Mouse (Mus musculus) midbrain, embryonic 11.5 days (tissue): Measurements from ENCODE around the gene Pex26. TPM values are rescaled to one million over a fixed set of nuclear protein-coding genes. Genes with fewer than 3 reads are reported as not detected.

Experiments used
- ATAC-seq: fragments of 200-750 bp; cut with Nextera tagmentation; 2 replicates; pipeline ENCODE4 v1.8.0; 2017; ENCODE audit warnings: moderate TSS enrichment, moderate library complexity; ENCODE audit not compliant: low FRiP score
- DNase-seq: peaks from one replicate; pipeline ENCODE4 v3.0.0; 2015; ENCODE audit warnings: low spot score; ENCODE audit errors: missing footprints
- H3K27ac ChIP-seq: fragments of 300-500 bp; sonication (generic); 2 replicates; pipeline ENCODE4 v1.5.1; 2014; ENCODE audit warnings: low read depth, low read length
- H3K27me3 ChIP-seq: fragments of 300-500 bp; sonication (generic); 2 replicates; pipeline ENCODE4 v1.6.1; 2014; ENCODE audit warnings: mild to moderate bottlenecking, low read length, moderate library complexity, mixed read lengths; ENCODE audit not compliant: control insufficient read depth, insufficient read depth
- H3K36me3 ChIP-seq: fragments of 300-500 bp; sonication (generic); 2 replicates; pipeline ENCODE4 v1.6.1; 2014; ENCODE audit warnings: mild to moderate bottlenecking, low read length, moderate library complexity, mixed read lengths; ENCODE audit not compliant: control insufficient read depth, insufficient read depth
- H3K4me1 ChIP-seq: fragments of 300-500 bp; sonication (generic); 2 replicates; pipeline ENCODE4 v1.6.1; 2014; ENCODE audit warnings: low read length; ENCODE audit not compliant: control insufficient read depth, insufficient read depth
- H3K4me2 ChIP-seq: fragments of 300-500 bp; sonication (generic); 2 replicates; pipeline ENCODE4 v1.6.1; 2014; ENCODE audit warnings: mild to moderate bottlenecking, moderate library complexity
- H3K4me3 ChIP-seq: fragments of 300-500 bp; sonication (generic); 2 replicates; pipeline ENCODE4 v1.5.1; 2014; ENCODE audit warnings: low read depth, low read length
- H3K9ac ChIP-seq: fragments of 300-500 bp; sonication (generic); 2 replicates; pipeline ENCODE4 v1.6.1; 2014; ENCODE audit warnings: low read length
- H3K9me3 ChIP-seq: fragments of 300-500 bp; sonication (generic); 2 replicates; pipeline ENCODE4 v1.6.1; 2016; ENCODE audit warnings: low read length; ENCODE audit not compliant: control insufficient read depth
- WGBS: fragments of 180-500 bp; shearing (Covaris S2); extraction: QIAGEN DNeasy Blood & Tissue Kit; methylation state at CpG from one replicate; pipeline ENCODE4 v1.1.7; 2014; 5-methylcytosine and 5-hydroxymethylcytosine counted together
- polyA plus RNA-seq: library from polyadenylated mRNA; unstranded; fragments of >200 nt; fragmentation: Nextera tagmentation; extraction: Ambion mirVana; gene quantifications from 2 replicates; pipeline ENCODE4 v1.2.1, GENCODE M21; 2014

The Pex26 gene
- polyA plus RNA-seq, 1 experiment from 2014 or later, result 5.8 TPM

DNA sequence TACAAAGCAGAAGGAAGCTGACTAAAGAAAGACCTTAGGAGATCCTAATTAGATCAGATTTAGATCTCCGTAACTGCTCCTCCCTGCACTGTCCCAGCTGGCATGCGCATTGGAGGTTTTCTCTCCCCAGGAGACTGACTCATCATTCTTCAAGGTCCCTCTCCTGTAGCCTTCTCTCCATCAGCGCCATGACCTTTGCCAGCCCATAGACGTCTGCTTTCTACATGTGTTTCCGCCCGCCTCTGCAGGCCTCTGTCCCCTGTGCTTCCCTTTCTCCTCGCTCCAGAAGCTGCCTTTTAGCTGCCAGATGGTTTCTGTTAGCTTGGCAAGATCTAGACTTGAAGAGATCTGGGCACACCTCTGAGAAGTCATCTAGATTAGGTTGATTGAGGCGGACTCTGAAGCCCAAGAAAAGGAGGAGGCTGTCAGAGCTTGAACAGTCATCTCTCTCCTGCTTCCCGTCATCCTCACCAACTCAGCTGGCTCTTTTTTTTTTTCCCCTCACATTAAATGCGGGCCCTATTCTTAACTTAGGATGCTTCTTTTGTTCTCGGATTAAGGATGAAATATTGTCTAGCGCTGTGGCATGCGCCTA, 38.4 kb upstream of the Pex26 start:
- DNase-seq (peak; percentile 83), ATAC-seq (no peak)
- Histone ChIP-seq H3K4me1 (peaks cover 16% of the 10 kb centered on the region), H3K36me3 (no peaks in the 10 kb centered on the region), H3K27ac (no peak overlapping the region), H3K4me3 (no peak overlapping the region), H3K4me2 (no peak overlapping the region), H3K27me3 (no peaks in the 10 kb centered on the region), H3K9me3 (no peaks in the 10 kb centered on the region), H3K9ac (no peak overlapping the region)
- WGBS, result 52% methylated on average over 13 of the region's 13 CpGs

DNA sequence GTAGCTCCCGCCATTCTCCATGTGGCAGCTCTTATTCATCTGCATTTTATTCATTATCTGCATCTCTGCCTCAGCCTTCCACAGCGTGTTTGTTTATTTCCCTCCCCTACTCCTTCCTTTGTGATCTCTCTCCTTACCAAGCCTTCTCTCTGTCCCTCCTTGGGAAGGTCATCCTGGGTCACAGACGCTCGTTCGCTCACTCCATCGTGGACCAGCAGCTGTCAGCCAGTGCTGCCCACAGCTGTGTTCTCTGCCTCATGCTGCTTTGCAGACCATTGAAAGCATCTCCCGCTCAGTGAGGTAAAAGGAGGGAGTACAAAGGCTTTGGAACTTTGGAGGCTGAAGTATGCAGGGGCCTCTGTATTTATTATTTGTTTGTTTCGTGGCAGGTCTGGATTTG, 37.6 kb upstream of the Pex26 start:
- Histone ChIP-seq H3K9me3 (no peaks in the 10 kb centered on the region), H3K27me3 (no peaks in the 10 kb centered on the region), H3K4me3 (no peak overlapping the region), H3K36me3 (no peaks in the 10 kb centered on the region), H3K9ac (no peak overlapping the region), H3K27ac (no peak overlapping the region; the same call in 1 of the 2 replicates), H3K4me1 (peaks cover 16% of the 10 kb centered on the region), H3K4me2 (no peak overlapping the region)
- ATAC-seq (peak; percentile 55; the same call in 1 of the 2 replicates), DNase-seq (no peak)
- WGBS, result 31% methylated on average over 8 of the region's 8 CpGs

GRCm38 (mm10) chr6:121146798-121147197, 36.7 kb upstream of the Pex26 start:
- H3K4me2 ChIP-seq, result no peak overlapping the region
- H3K9me3 ChIP-seq, result no peaks in the 10 kb centered on the region
- H3K27me3 ChIP-seq, result no peaks in the 10 kb centered on the region
- DNase-seq, result no peak
- no peak overlapping the region for H3K27ac ChIP-seq
- 40% methylated on average over 4 of the region's 4 CpGs for WGBS
- H3K9ac ChIP-seq, result no peak overlapping the region
- peaks cover 16% of the 10 kb centered on the region for H3K4me1 ChIP-seq
- H3K4me3 ChIP-seq, result no peak overlapping the region
- no peak for ATAC-seq
- H3K36me3 ChIP-seq, result no peaks in the 10 kb centered on the region

GRCm38 (mm10) chr6:121148360-121148759, 35.1 kb upstream of the Pex26 start:
- Histone ChIP-seq H3K36me3 (no peaks in the 10 kb centered on the region), H3K4me2 (no peak overlapping the region), H3K9ac (no peak overlapping the region), H3K9me3 (no peaks in the 10 kb centered on the region), H3K4me3 (no peak overlapping the region), H3K27me3 (no peaks in the 10 kb centered on the region), H3K27ac (no peak overlapping the region), H3K4me1 (peaks cover 16% of the 10 kb centered on the region)
- DNase-seq (peak; percentile 64), ATAC-seq (no peak)
- 55% methylated on average over 3 of the region's 3 CpGs for WGBS

DNA sequence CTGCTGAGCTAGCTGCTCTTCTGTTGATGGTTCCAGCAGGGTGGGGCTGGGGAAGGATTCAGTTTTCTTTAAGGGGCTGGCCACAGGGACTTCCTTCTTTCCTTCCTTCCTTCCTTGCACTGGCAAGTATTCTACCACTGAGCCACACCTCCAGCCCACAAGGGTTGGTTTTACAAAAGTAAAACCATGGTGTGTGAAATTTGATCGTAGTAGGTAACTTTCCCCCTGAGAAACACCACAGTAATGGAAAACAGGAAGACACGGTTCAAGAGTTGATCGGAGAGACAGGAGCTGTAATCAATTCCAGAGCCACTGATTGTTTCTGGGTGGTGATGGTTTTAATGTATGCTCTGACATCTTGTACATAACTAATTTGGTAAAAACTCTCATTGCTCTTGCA, 34.0 kb upstream of the Pex26 start:
- Histone ChIP-seq H3K27ac (no peak overlapping the region), H3K9ac (no peak overlapping the region), H3K4me3 (no peak overlapping the region), H3K9me3 (no peaks in the 10 kb centered on the region), H3K4me2 (no peak overlapping the region), H3K4me1 (peaks cover 16% of the 10 kb centered on the region), H3K27me3 (no peaks in the 10 kb centered on the region), H3K36me3 (no peaks in the 10 kb centered on the region)
- DNase-seq (no peak), ATAC-seq (no peak)
- WGBS, result 82% methylated on average over 3 of the region's 3 CpGs

- no peaks in the 10 kb centered on the region for H3K27me3 ChIP-seq
- 93% methylated on average over 8 of the region's 8 CpGs for WGBS
Measured at GRCm38 (mm10) chr6:121150126-121150525, 33.3 kb upstream of the Pex26 start.

DNA sequence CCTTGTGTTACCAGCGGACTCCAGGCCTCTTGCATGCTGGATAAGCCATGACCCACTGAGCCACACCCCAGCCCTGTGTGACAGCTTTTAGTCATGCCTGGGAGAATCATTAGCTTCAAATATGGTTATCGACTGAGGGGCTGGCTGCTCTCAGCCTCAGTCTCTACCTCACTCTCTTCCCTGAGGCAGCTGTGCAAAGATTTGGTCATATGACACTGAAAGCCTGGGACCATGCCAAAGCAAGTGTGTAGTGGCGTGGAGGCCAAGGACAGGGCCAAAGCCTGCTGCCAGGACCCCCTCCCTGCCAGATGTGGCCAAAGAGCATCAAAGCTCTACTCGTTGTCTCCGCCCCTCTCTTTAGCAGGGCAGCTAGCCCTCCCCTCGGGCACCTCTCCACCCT, 31.7 kb upstream of the Pex26 start:
- peaks cover 3% of the 10 kb centered on the region; the same call in 1 of the 2 replicates for H3K4me1 ChIP-seq
- DNase-seq, result no peak
- WGBS, result 62% methylated on average over 6 of the region's 6 CpGs
- no peak overlapping the region for H3K9ac ChIP-seq
- no peaks in the 10 kb centered on the region for H3K9me3 ChIP-seq
- H3K36me3 ChIP-seq, result no peaks in the 10 kb centered on the region
- no peak overlapping the region for H3K4me2 ChIP-seq
- ATAC-seq, result 0 out of 2 replicates have a peak, but pooled peaks have one; percentile 4
- no peak overlapping the region for H3K27ac ChIP-seq
- no peak overlapping the region for H3K4me3 ChIP-seq
- H3K27me3 ChIP-seq, result no peaks in the 10 kb centered on the region

More at GRCm38 (mm10) chr6:121150126-121150525, 33.3 kb upstream of the Pex26 start:
- Histone ChIP-seq H3K36me3 (no peaks in the 10 kb centered on the region), H3K4me3 (no peak overlapping the region), H3K27ac (no peak overlapping the region), H3K9me3 (no peaks in the 10 kb centered on the region), H3K9ac (no peak overlapping the region), H3K4me1 (peaks cover 14% of the 10 kb centered on the region), H3K4me2 (no peak overlapping the region)
- ATAC-seq, result no peak
- DNase-seq, result no peak

GRCm38 (mm10) chr6:121153177-121153576, 30.3 kb upstream of the Pex26 start:
- no peak overlapping the region for H3K27ac ChIP-seq
- no peak overlapping the region for H3K4me3 ChIP-seq
- H3K27me3 ChIP-seq, result no peaks in the 10 kb centered on the region
- H3K4me1 ChIP-seq, result no peaks in the 10 kb centered on the region
- no peaks in the 10 kb centered on the region for H3K9me3 ChIP-seq
- H3K4me2 ChIP-seq, result no peak overlapping the region
- ATAC-seq (no peak), DNase-seq (no peak)
- no peaks in the 10 kb centered on the region for H3K36me3 ChIP-seq
- 83% methylated on average over 8 of the region's 8 CpGs for WGBS
- no peak overlapping the region for H3K9ac ChIP-seq

DNA sequence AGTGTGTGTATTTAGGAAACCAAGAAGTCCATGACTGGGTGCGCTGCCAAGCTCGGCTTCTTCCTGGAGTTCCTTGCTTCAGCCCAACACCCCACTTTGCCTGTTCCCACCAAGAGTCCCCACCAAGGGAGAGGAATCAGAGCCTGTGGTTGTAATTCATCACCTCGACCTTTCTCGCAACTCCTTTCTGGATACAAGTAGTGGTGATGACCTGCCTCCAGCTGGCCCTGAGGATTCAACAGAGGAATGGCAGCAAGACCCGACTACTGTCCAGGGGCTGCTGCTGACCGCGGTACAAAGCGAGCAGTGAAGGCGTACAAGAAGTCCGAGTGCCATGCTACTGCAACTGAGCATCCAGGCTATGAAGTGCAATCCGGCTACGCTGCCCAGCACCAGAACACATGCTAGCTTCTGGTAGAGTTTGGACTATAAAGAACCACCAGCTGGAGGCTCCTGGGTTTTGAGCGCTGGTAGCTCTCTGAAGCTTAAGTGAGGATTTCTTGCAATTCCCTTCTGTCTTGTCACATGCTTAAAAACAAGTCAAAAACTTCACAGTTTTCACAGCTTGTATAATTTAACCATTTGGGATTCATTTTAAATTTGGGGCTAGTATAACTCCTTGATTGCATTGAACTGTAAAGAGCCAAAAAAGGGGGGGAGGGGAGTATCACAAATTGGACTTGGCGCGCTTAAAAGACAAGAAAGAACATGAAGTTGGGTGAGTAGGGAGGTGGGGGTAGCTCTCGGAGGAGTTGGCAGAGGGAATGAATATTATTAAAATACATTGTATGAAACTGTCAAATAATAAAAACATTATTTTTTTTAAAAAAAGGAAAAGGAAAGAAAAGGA, 28.8 kb upstream of the Pex26 start:
- no peaks in the 10 kb centered on the region for H3K4me1 ChIP-seq
- H3K36me3 ChIP-seq, result no peaks in the 10 kb centered on the region
- H3K4me3 ChIP-seq, result no peak overlapping the region
- no peaks in the 10 kb centered on the region for H3K9me3 ChIP-seq
- H3K27me3 ChIP-seq, result no peaks in the 10 kb centered on the region
- 92% methylated on average over 16 of the region's 16 CpGs for WGBS
- no peak for DNase-seq
- no peak overlapping the region for H3K9ac ChIP-seq
- ATAC-seq, result no peak
- H3K27ac ChIP-seq, result no peak overlapping the region
- H3K4me2 ChIP-seq, result no peak overlapping the region
